In genomic region chr5:112286984-112287641, GRCm38 (mm10) we compare ENCODE assay signal across 10 mouse cellular contexts. TPM values are rescaled to one million over a fixed set of nuclear protein-coding genes. Genes with fewer than 3 reads are reported as not detected.
A peak's percentile ranks its signal among the peaks of the same experiment; 100 is the strongest.
DNase-seq lines count a peak whose midpoint lies in the region; ATAC-seq and TF ChIP-seq lines count a peak whose summit lies in the region.
"Had no signal": no experiment of that assay in that cellular context is flagged by ENCODE, and none has a peak within 500 bp of the region (broad histone marks: within the 10 kb centered on the region; RNA-seq: fewer than 3 reads in every experiment).

No protein-coding gene starts in this region.

- DNase-seq in kidney, adult 11 months = no peak
- peak; percentile 38 for DNase-seq in ZHBTc4 (ENCODE audit: low read depth, low spot score)
- DNase-seq in liver, embryonic 14.5 days (ENCODE audit: low read depth in 3 of 3, low spot score in 3 of 3) = no peak
- DNase-seq in thymus, postnatal 14 days = peak; percentile 61
- DNase-seq in frontal cortex, postnatal 14 days (ENCODE audit: low spot score in 2 of 2) = no peak
- no peak for DNase-seq in cerebellum, postnatal 4 days (ENCODE audit: low spot score in 2 of 2)
- no peak for DNase-seq in kidney, postnatal 14 days

- 0 out of 2 replicates have a peak, but pooled peaks cover 3% of the 10 kb centered on the region for H3K36me3 ChIP-seq in kidney, embryonic 15.5 days
- no peaks in the 10 kb centered on the region for H3K36me3 ChIP-seq in liver, embryonic 14.5 days (replicated peaks; ENCODE audit: control insufficient read depth, insufficient read depth, low read depth)

- H3K9me3 ChIP-seq in kidney, embryonic 15.5 days (replicated peaks) = no peaks in the 10 kb centered on the region
- H3K9me3 ChIP-seq in liver, embryonic 14.5 days (ENCODE audit: control insufficient read depth, low read length) = no peaks in the 10 kb centered on the region

- peaks cover 89% of the 10 kb centered on the region for H3K4me1 ChIP-seq in kidney, embryonic 15.5 days
- H3K4me1 ChIP-seq in liver, embryonic 14.5 days (replicated peaks; ENCODE audit: control insufficient read depth in 2 of 2, insufficient read depth in 2 of 2, low read length in 1 of 2) = peaks cover 7 to 50% of the 10 kb centered on the region in 2 experiments; a peak in 3 of 4 replicates

- H3K27ac ChIP-seq in kidney, embryonic 15.5 days = peak overlapping the region; percentile 34
- no peak overlapping the region for H3K27ac ChIP-seq in liver, embryonic 14.5 days

- no peaks in the 10 kb centered on the region for H3K27me3 ChIP-seq in kidney, embryonic 15.5 days
- H3K27me3 ChIP-seq in liver, embryonic 14.5 days (ENCODE audit: control insufficient read depth, insufficient read depth, low read length) = no peaks in the 10 kb centered on the region
- H3K27me3 ChIP-seq: Patski had no signal

- H3K4me2 ChIP-seq in kidney, embryonic 15.5 days = no peak overlapping the region
- H3K4me2 ChIP-seq in liver, embryonic 14.5 days (ENCODE audit: low read depth) = 0 out of 2 replicates have a peak overlapping the region, but pooled peaks have one; percentile 13
- H3K4me2 ChIP-seq: heart, embryonic 11.5 days had no signal

- TF ChIP-seq EP300 in liver, embryonic 14.5 days (IDR thresholded peaks at IDR 0.05; ENCODE audit: low read depth) = no peak

- H3K4me3 ChIP-seq in kidney, embryonic 15.5 days (replicated peaks) = no peak overlapping the region
- no peak overlapping the region for H3K4me3 ChIP-seq in liver, embryonic 14.5 days (ENCODE audit: insufficient read depth in 1 of 2, low read depth in 2 of 2, low read length in 2 of 2)

- ATAC-seq in kidney, embryonic 15.5 days (replicated peaks; ENCODE audit: low FRiP score) = no peak
- 0 out of 2 replicates have a peak, but pooled peaks have one; percentile 11 for ATAC-seq in liver, embryonic 14.5 days (ENCODE audit: insufficient read depth)
- ATAC-seq: Patski had no signal

- no peak overlapping the region for H3K9ac ChIP-seq in kidney, embryonic 15.5 days
- no peak overlapping the region for H3K9ac ChIP-seq in liver, embryonic 14.5 days (replicated peaks)

- WGBS in kidney, embryonic 15.5 days = 67% methylated on average over 11 of the region's 11 CpGs
- 14% methylated on average over 11 of the region's 11 CpGs for WGBS in liver, embryonic 14.5 days (ENCODE audit: insufficient replicate concordance)

- TF ChIP-seq CTCF in liver, embryonic 14.5 days (IDR thresholded peaks at IDR 0.05; ENCODE audit: low read depth) = no peak

RNA-seq across cellular contexts. Expression of gene Tpst2, which starts 10.6 kb away (rescaled TPM):
- polyA plus RNA-seq in kidney, embryonic 15.5 days (2015; fragmentation: Nextera tagmentation; extraction: Ambion mirVana) = 53.4 and 60.0 TPM in 2 replicates
- 16.2 and 17.2 TPM in 2 replicates for polyA plus RNA-seq in liver, embryonic 14.5 days (2012; rRNA removed)
- polyA plus RNA-seq in liver, embryonic 14.5 days (2014; fragmentation: Nextera tagmentation; extraction: Ambion mirVana) = 30.7 and 30.9 TPM in 2 replicates

RNA-seq across cellular contexts. Expression of gene Crybb1, which starts 31.5 kb away (rescaled TPM):
- polyA plus RNA-seq in kidney, embryonic 15.5 days (2015; fragmentation: Nextera tagmentation; extraction: Ambion mirVana) = 2.1 and 2.4 TPM in 2 replicates
- polyA plus RNA-seq in liver, embryonic 14.5 days (2012; rRNA removed) = not detected in 2 replicates
- 0.24 TPM in 1 of 2 replicates, not detected in the other for polyA plus RNA-seq in liver, embryonic 14.5 days (2014; fragmentation: Nextera tagmentation; extraction: Ambion mirVana)
- polyA plus RNA-seq: heart, embryonic 11.5 days; Patski had no signal

RNA-seq across cellular contexts. Expression of gene Cryba4, which starts 34.8 kb away (rescaled TPM):
- 0.99 and 1.1 TPM in 2 replicates for polyA plus RNA-seq in kidney, embryonic 15.5 days (2015; fragmentation: Nextera tagmentation; extraction: Ambion mirVana)
- polyA plus RNA-seq in liver, embryonic 14.5 days (2012; rRNA removed) = 0.39 and 0.63 TPM in 2 replicates
- 0.59 and 0.95 TPM in 2 replicates for polyA plus RNA-seq in liver, embryonic 14.5 days (2014; fragmentation: Nextera tagmentation; extraction: Ambion mirVana)
- polyA plus RNA-seq: Patski had no signal

RNA-seq across cellular contexts. Expression of gene Tfip11, which starts 39.0 kb away (rescaled TPM):
- polyA plus RNA-seq in kidney, embryonic 15.5 days (2015; fragmentation: Nextera tagmentation; extraction: Ambion mirVana) = 30.5 and 33.8 TPM in 2 replicates
- 10.7 and 11.6 TPM in 2 replicates for polyA plus RNA-seq in liver, embryonic 14.5 days (2012; rRNA removed)
- 8.0 and 9.2 TPM in 2 replicates for polyA plus RNA-seq in liver, embryonic 14.5 days (2014; fragmentation: Nextera tagmentation; extraction: Ambion mirVana)

RNA-seq across cellular contexts. Expression of gene Srrd, which starts 55.7 kb away (rescaled TPM):
- 38.5 and 44.8 TPM in 2 replicates for polyA plus RNA-seq in kidney, embryonic 15.5 days (2015; fragmentation: Nextera tagmentation; extraction: Ambion mirVana)
- polyA plus RNA-seq in liver, embryonic 14.5 days (2012; rRNA removed) = 15.7 and 16.0 TPM in 2 replicates
- polyA plus RNA-seq in liver, embryonic 14.5 days (2014; fragmentation: Nextera tagmentation; extraction: Ambion mirVana) = 13.3 and 15.3 TPM in 2 replicates

Comparison
In these comparisons a context has a peak if more than half of its experiments do, and no peak if none do; other contexts are left out.
1. DNase-seq: peak in ZHBTc4 (single experiment) and thymus, postnatal 14 days (single experiment); none in kidney, adult 11 months (single experiment), liver, embryonic 14.5 days (0 of 3), frontal cortex, postnatal 14 days (0 of 2), cerebellum, postnatal 4 days (0 of 2) and kidney, postnatal 14 days (single experiment).